Mouse (Mus musculus) cerebellum, adult (tissue): ENCODE results near the gene Igsf8.
A peak's percentile ranks its signal among the peaks of the same experiment; 100 is the strongest.
"Not testable (repeated sequence)": the region's sequence is repeated elsewhere in the genome, so short reads cannot be mapped to it uniquely, and the experiment has no call there.

ENCODE experiments used
- ATAC-seq: cut with Nextera tagmentation; 2 replicates; pipeline ENCODE4 v1.9.2; 2017; ENCODE audit warnings: mild to moderate bottlenecking, moderate library complexity, mixed read lengths; ENCODE audit not compliant: insufficient number of reproducible peaks, low FRiP score, low TSS enrichment

Igsf8 gene

GRCm38 (mm10) chr1:172261477-172262078, at the start of gene Igsf8:
Gene Igsf8 (plus strand): TSS chr1:172261641.
- ATAC-seq: no peak

GRCm38 (mm10) chr1:172212776-172213175, 48.7 kb upstream of the Igsf8 start:
- ATAC-seq: no peak

- no peak for ATAC-seq
Measured at GRCm38 (mm10) chr1:172213771-172214170, 47.7 kb upstream of the Igsf8 start.

- ATAC-seq: no peak
Measured at GRCm38 (mm10) chr1:172214748-172215147, 46.7 kb upstream of the Igsf8 start.

- ATAC-seq: peak; percentile 28
Measured at GRCm38 (mm10) chr1:172217148-172217547, 44.3 kb upstream of the Igsf8 start.

- no peak for ATAC-seq
Measured at GRCm38 (mm10) chr1:172218164-172218910, 43.1 kb upstream of the Igsf8 start.

- ATAC-seq: no peak
Measured at GRCm38 (mm10) chr1:172219451-172220406, 41.7 kb upstream of the Igsf8 start, which contains the start of gene Casq1. Gene Casq1 (minus strand): TSS chr1:172219868.

GRCm38 (mm10) chr1:172220414-172220813, 41.0 kb upstream of the Igsf8 start:
- ATAC-seq: no peak

- no peak for ATAC-seq
Measured at GRCm38 (mm10) chr1:172221297-172222063, 40.0 kb upstream of the Igsf8 start.

- peak; percentile 64; the same call in 1 of the 2 replicates for ATAC-seq
Measured at GRCm38 (mm10) chr1:172228209-172228608, 33.2 kb upstream of the Igsf8 start.

GRCm38 (mm10) chr1:172229215-172229614, 32.2 kb upstream of the Igsf8 start:
- ATAC-seq: no peak

- ATAC-seq: no peak
Measured at GRCm38 (mm10) chr1:172240945-172241708, 20.3 kb upstream of the Igsf8 start.

GRCm38 (mm10) chr1:172242401-172242800, 19.0 kb upstream of the Igsf8 start:
- ATAC-seq: no peak

- ATAC-seq: peak; percentile 40; the same call in 1 of the 2 replicates
Measured at GRCm38 (mm10) chr1:172243547-172244205, 17.8 kb upstream of the Igsf8 start.

- ATAC-seq: not testable (repeated sequence)
Measured at GRCm38 (mm10) chr1:172244645-172245044, 16.8 kb upstream of the Igsf8 start.

GRCm38 (mm10) chr1:172247216-172247615, 14.2 kb upstream of the Igsf8 start:
- no peak for ATAC-seq

- ATAC-seq: no peak
Measured at GRCm38 (mm10) chr1:172247679-172248078, 13.8 kb upstream of the Igsf8 start.

GRCm38 (mm10) chr1:172258314-172258713, 3.1 kb upstream of the Igsf8 start, which contains the start of gene Atp1a4:
Gene Atp1a4 (minus strand): TSS chr1:172258414.
- ATAC-seq: no peak

GRCm38 (mm10) chr1:172271208-172271607, 9.8 kb downstream of the Igsf8 start:
- ATAC-seq: no peak
